Mouse (Mus musculus) CD4-positive, CD25-positive, alpha-beta regulatory T cell, adult 2 months (primary cell): Measurements from ENCODE around the gene Med7.
A peak's percentile ranks its signal among the peaks of the same experiment; 100 is the strongest.

Source experiments
- DNase-seq: peaks from one replicate; pipeline ENCODE4 v3.0.0-alpha.2; 2012; ENCODE audit warnings: low read depth, low spot score

The Med7 gene

GRCm38 (mm10) chr11:46436760-46437458, at the start of gene Med7:
TSS of gene Med7 (plus strand) at chr11:46436925.
- peak; percentile 97 for DNase-seq

DNA sequence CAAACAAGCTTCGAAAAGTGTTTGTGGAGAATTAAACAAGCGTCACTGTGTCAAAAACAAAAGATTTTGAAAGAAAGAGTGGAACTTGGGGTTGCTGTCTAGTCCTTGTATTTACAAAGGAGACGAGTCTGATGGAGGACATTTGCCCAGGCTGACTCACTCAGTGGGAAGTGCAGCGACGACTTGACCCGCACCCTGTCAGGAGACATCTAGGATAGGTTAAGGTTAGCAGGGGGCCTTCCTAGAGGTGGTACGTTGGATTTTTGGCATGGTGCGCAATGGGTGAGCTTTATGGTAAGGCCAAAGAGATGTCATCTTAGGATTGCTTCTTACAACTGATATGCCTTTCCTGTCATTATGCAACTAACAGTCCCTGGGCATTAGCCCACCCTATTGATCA, 49.7 kb upstream of the Med7 start:
- DNase-seq = no peak

DNA sequence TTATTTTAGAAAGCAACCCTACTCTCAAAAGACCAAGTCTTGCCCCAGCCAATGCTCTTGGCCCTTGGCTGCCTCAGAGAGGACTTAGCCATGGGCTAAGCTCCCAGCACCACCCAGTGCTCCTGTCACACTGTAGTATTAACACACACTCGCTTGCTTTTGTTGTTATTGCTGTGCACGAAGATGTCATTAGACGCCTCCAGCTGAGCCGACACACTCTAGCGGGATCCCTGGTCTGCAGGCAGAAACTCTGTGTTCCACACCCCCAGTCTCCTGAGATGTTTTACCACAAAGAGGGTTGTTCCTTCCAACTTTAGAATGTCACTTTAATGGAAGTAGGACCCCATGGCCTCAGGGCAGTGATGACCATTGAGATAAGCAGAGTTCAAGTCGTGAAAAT, 48.3 kb upstream of the Med7 start:
- DNase-seq = peak; percentile 61

GRCm38 (mm10) chr11:46389336-46390117, 47.2 kb upstream of the Med7 start, which contains the start of gene Itk:
TSS of gene Itk (minus strand) at chr11:46389515.
- DNase-seq = peak; percentile 93

GRCm38 (mm10) chr11:46390621-46391020, 46.1 kb upstream of the Med7 start:
- DNase-seq = no peak

DNA sequence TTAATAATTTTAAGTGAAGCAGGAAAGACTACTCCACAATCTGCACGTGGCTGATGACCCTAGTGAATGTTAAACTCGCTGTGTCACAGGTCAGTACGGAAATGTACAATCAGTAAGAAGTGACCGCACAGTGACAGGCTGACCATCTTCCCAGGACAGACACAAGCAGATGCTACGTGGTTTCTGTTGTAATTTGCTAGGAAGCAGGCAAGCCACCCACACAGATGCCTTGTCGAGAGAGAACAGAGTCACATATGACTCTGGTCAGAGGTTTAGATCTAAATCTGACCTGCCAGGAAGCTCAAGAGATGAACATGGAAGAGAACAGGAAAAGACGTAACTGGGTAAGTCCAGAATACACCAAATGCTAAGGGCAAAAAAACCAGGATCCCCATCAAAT, 43.8 kb upstream of the Med7 start:
- DNase-seq = no peak

GRCm38 (mm10) chr11:46393413-46393812, 43.3 kb upstream of the Med7 start:
- no peak for DNase-seq

GRCm38 (mm10) chr11:46395088-46395487, 41.6 kb upstream of the Med7 start:
- DNase-seq = no peak

- no peak for DNase-seq
Observed at GRCm38 (mm10) chr11:46395698-46396097, 41.0 kb upstream of the Med7 start.

GRCm38 (mm10) chr11:46396167-46396859, 40.4 kb upstream of the Med7 start, which contains the start of gene Fam71b:
TSS of gene Fam71b (plus strand) at chr11:46396559.
- peak; percentile 52 for DNase-seq

GRCm38 (mm10) chr11:46396860-46397179, 39.9 kb upstream of the Med7 start:
- DNase-seq = no peak

DNA sequence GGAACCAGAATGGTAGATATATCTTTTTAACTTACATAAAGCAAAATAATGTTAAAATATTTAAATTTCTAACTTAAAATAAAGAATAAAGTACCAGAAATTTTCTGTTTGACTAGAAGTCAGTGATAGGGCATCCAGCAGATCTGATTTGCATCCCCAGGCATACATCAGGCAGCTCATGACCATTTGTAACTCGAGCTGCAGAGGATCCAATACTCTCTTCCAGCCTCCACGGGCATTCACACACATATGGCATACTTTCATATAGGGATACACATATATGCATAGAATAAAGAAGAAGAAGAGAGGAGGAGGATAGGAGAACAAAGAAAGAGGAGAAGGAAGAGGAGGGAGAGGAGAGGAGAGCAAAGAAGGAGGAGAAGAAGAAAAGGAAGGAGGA, 38.8 kb upstream of the Med7 start:
- DNase-seq = no peak

- no peak for DNase-seq
Observed at GRCm38 (mm10) chr11:46398473-46398872, 38.3 kb upstream of the Med7 start.

DNA sequence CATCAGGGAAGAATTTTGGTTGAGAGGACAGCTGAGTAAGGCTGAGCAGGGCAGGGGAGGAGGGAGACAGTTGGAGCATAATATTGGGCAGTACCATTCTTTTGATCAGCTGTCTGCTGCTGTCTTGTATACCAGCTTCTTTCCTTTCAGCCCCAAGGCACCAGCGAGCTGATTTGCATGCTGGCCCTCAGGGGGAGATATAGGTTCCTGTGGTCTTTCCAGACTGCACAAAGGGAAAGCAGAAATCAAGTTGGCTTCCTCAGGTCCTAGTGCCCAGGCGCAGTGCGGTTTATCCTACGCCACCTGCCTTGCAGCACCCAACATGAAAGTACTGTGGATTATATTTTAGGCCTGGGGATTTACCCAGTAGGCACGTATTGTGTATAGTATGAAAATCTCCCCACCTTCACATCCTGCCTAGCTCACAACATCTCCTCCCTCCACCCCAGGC, 37.8 kb upstream of the Med7 start:
- DNase-seq = peak; percentile 89

DNA sequence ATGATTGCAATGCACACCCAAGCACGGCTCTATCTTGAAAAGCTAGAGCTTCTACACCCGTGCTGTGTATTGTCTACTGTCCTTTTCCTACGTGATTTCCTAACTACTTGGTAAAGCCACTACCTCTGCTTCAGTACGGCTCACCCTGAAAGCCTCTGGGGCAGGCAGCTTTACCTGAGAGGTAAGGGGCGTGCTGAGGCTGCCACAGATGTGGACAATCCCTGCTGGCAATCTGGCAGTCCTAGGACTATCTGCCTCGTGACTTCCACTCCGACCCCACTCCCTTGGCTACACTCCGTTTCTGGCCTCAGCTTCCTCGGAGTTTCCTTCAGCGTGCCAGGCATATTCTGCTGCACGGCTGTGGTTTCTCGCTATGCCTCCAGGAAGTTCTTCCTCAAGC, 35.2 kb upstream of the Med7 start:
- DNase-seq = no peak

DNA sequence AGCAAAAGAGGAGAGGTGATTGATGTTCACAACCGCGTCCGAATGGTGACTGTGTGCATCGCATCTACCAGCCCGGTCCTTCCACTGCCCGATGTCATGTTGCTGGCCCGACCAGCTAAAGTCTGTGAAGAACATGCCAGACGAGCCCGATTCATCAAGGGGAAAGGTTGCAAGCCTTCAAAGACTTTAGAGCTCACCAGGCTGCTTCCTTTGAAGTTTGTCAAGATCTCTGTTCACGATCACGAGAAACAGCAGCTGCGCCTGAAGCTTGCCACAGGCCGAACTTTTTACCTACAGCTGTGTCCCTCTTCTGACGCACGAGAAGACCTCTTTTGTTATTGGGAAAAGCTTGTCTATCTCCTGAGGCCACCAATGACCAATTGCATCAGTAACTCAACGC, 31.7 kb upstream of the Med7 start:
- peak; percentile 72 for DNase-seq

GRCm38 (mm10) chr11:46406721-46407120, 30.0 kb upstream of the Med7 start:
- no peak for DNase-seq

DNA sequence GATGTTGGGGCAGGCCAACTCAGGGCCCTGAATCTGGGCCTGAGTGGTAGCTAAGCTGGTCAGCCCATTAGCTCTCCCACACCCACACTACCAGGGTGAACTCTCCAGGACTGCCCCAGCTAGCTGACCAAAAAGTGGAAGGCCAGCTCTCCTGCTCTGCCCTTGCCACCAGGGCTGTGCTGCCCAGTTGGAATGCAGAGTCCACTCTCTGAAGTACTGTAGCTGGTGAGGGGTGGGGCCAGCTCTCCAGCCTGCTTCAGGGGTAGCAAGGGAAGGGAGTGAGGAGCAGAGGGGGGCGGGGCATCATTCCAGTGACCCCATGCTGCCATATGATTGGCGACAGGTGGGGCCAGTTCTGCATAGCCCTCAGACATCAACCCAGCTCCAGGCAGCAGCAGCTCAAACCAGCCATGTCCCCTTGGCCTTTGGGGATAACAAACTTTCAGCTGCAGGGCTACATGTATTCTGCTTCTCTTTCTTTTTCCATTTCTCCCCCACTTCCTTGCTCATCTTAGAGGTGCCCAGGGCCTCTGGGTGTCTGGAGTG, 26.6 kb upstream of the Med7 start:
- no peak for DNase-seq

- no peak for DNase-seq
Observed at GRCm38 (mm10) chr11:46418438-46418837, 18.3 kb upstream of the Med7 start.

DNA sequence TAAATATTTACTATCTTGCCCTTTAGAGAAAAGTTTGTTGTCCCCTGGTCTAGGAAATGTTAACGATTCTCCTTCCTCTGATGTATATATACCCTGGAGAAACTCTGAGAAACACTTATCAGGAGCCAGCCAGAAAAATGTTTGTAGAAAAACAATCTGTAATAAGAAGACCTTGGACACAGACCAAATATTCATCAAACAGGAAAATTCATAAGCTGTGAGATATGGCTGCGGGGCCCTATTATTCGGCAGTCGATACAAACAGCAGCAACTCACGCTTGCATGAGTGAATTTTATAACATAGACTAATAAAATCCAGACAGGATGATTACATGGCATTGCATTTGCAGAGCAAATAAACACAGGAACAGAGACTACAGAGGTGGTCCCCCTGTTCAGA, 17.9 kb upstream of the Med7 start:
- DNase-seq = no peak

GRCm38 (mm10) chr11:46421086-46421888, 15.4 kb upstream of the Med7 start:
- peak; percentile 64 for DNase-seq
